Mouse (Mus musculus) adrenal gland, adult 10 weeks (tissue): ENCODE measurements around the gene Col20a1. TPM values are rescaled to one million over a fixed set of nuclear protein-coding genes. Genes with fewer than 3 reads are reported as not detected.

Source experiments
- polyA plus RNA-seq: library from polyadenylated mRNA; stranded (reverse); fragments of 350-450 nt; fragmentation: Illumina TruSeq; extraction: RNeasy Lipid Tissue Mini Kit (QIAGEN cat#74804); gene quantifications from one replicate; pipeline ENCODE4 v1.2.3, GENCODE M21; 2014; ENCODE audit warnings: low read depth, low replicate concordance

Col20a1 gene
- not detected for polyA plus RNA-seq

DNA sequence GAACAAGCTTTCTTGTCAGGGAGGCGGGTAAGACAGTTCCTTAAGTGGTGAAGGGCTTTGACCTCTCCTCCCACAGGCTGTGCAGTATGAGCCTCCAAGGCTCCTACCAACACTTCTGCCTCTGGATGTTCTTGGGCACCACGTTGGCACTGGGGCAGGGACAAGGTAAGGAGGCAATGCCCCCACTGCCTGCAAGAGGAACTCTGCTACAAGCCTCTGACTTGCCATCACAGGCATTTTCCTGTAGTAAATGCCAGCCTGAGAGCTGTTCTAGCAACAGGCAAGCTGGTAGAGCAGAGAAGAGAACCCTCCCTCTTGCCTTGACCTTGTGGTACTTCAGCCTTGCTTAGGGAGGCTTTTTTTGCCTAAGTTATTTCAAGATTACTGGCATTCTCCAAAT lies at the start of gene Col20a1:
TSS of gene Col20a1 (plus strand) at position 87 of the 400 bp plus-strand sequence.

DNA sequence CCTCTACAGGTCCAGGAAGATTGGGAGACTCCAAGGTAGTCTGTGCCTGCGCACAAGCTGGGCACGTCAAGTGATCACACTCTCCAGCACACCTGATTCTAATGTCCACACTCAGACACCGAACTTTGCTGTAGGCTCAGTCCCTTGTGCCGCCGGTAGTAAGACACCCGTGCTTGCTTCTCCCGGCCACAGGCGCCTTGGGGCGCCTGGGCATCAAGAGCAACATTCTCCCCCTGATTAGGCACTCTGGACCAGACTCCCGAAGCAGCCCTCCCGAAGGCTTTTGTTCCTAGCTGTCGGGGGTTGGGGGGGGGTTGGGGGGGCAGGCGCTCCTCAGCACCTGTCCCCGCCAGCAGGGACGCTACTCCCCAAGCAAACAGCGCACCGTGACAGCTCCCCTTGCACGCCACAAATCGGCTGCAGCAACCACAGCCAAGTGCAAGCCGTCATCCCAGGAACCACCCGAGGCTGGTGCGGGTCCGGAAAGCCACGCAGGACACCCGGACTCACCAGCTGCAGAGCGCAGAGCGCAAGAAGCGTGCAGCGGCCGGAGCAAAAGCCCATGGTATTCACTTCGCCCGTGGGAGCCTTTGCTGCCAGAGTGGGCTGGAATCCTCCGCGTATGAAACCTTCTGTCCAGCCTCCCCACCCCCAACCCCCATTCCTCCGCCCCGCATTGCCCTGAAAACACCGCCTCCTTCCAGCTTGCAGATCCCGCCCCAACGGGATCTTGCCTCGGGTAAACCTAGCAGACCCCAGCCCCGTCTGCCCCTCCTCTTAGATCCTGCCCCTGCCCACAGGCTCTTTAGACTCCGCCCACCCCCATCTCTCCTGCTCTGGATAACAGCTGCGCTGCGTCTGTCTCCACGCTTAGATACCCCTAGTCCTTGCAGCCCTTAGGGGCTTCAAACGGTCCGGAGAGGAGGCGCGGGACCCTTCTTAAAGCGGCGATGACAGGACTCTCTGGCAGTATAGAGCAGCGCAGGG lies 32.0 kb upstream of the Col20a1 start, which contains the start of gene Nkain4:
TSS of gene Nkain4 (minus strand) at position 639 of the 987 bp plus-strand sequence.

DNA sequence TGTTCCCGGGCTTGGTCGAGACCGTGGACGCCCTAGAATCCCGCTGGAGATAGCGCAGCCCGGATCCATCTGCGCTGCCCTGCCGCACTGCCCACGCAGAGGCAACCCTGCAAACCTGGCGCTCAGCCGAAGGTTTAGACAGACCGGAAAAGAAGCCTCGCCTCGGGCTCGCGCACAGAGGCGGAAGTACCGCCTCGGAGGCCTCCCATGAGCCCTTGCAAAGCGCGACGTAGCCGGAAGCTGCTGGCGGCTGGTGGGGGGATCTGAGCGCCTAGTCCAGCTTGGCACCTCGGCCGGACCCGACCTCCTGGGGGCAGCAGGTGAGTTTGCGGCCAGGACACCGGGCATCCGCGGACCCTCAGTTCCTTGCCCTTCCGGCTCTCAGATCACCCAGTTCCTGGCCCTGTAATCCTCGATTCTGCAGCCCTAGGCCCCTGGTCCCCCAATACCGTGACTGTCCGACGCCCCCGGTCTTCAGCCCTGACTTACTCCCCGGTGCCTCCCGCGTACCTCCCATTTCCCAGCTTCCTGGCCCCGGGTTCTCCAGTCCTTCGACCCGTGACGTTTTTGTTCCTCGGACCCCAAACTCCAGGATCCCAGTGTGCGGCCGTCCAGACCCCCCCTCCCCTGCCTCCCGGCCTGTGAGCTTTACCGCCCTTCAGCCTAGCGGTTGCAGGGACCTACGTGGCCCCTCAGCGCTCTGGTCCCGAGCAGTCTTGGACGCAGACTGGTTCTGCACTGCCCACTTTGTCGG lies 19.1 kb upstream of the Col20a1 start, which contains the start of gene Arfgap1:
TSS of gene Arfgap1 (plus strand) at position 216 of the 754 bp plus-strand sequence.

DNA sequence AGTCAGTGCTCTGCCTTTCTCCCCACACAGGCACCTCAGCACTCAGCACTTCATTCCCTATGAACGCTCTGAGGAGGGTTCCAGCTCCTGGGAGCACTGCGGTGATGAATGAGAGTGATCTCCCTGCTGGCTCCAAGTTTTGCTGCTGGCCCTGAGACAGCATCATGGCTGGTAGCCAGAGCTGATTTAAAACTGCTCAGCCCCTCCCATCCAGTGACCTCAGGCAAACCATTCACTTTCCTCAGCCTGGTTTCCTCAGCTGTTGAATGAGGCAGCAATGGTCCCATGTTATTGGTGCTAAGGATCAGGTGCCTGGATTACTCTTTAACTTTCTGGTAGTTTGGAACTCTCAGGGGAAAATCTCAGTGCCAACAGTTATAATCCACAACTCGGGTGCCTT lies 57.1 kb downstream of the Col20a1 start, which contains the start of gene Chrna4:
TSS of gene Chrna4 (minus strand) at position 110 of the 400 bp plus-strand sequence.

Other genes starting within 250 kb of the Col20a1 start
- not detected for gene Bhlhe23, start 209.6 kb upstream of the Col20a1 start, polyA plus RNA-seq
- gene Ythdf1, start 65.6 kb upstream of the Col20a1 start, polyA plus RNA-seq, result 60.4 TPM
- gene Birc7, start 57.5 kb upstream of the Col20a1 start, polyA plus RNA-seq, result not detected
- not detected for gene Nkain4, start 31.8 kb upstream of the Col20a1 start, polyA plus RNA-seq
- gene Arfgap1, start 19.3 kb upstream of the Col20a1 start, polyA plus RNA-seq, result 5.9 TPM
- 1.3 TPM for gene Chrna4, start 57.0 kb downstream of the Col20a1 start, polyA plus RNA-seq
- gene Kcnq2, start 148.8 kb downstream of the Col20a1 start, polyA plus RNA-seq, result 2.5 TPM
- 0.47 TPM for gene Eef1a2, start 170.5 kb downstream of the Col20a1 start, polyA plus RNA-seq
- 8.3 TPM for gene Ppdpf, start 200.7 kb downstream of the Col20a1 start, polyA plus RNA-seq
- gene Ptk6, start 216.3 kb downstream of the Col20a1 start, polyA plus RNA-seq, result not detected
- not detected for gene Srms, start 226.7 kb downstream of the Col20a1 start, polyA plus RNA-seq
- gene Fndc11, start 233.5 kb downstream of the Col20a1 start, polyA plus RNA-seq, result not detected